Mouse (Mus musculus): ENCODE data around the gene Lyst.
"Not testable (repeated sequence)": the region's sequence is repeated elsewhere in the genome, so short reads cannot be mapped to it uniquely, and the experiment has no call there.

Gene Lyst

DNA sequence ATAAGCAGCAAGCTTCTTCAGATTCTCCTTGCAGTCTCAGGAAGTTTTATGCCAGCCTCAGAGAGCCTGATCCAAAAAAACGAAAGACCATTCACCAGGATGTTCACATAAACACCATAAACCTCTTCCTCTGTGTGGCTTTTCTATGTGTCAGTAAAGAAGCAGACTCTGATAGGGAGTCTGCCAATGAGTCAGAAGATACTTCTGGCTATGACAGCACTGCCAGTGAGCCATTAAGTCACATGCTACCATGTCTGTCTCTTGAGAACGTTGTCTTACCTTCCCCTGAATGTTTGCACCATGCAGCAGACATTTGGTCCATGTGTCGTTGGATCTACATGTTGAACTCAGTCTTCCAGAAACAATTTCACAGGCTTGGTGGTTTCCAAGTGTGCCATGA is 47.4 kb downstream of the Lyst start:
- no peak for DNase-seq

GRCm38 (mm10) chr13:13637981-13638380 is 47.8 kb downstream of the Lyst start:
- no peak for DNase-seq

GRCm38 (mm10) chr13:13638725-13639124 is 48.5 kb downstream of the Lyst start:
- no peak for DNase-seq

DNA sequence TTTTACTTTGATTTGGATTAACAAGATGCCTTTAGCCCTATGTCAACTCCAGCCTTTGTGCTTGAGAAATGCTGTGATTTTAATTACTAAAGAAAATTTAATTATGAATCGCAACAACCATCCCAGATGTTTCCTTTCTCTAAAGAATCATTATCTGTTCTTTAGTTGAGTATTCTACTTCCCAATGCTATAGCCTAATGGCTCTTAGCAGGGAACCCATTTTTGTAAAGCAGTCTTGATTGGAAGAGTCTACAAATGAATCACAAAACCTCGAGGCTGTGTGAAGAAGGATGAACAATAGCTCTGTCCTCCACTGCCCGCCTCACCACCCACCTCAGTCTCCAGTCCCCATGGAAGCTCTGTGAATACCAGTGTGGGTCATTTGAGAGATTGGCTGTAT is 57.1 kb downstream of the Lyst start:
- DNase-seq = no peak

DNA sequence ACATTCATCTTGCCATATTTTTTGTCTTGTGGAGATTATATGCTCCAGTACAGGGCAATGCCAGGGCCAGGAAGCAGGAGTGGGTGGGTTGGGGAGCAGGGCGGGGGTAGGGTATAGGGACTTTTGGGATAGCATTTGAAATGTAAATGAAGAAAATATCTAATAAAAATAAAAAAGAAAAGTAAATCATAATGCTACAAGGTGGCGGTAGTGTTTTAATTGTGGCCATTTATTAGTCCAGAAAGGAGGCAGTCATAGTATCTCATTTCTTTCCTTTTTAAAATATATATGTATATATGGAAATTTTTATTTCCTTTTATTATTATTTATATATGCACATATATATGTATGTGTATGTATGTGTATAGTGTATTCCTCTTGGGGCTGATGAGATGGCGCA is 65.3 kb downstream of the Lyst start:
- no peak for DNase-seq

- DNase-seq = not testable (repeated sequence)
These were observed 75.9 kb downstream of the Lyst start for GRCm38 (mm10) chr13:13666103-13666502.

GRCm38 (mm10) chr13:13670669-13671068 is 80.5 kb downstream of the Lyst start:
- no peak for DNase-seq

DNA sequence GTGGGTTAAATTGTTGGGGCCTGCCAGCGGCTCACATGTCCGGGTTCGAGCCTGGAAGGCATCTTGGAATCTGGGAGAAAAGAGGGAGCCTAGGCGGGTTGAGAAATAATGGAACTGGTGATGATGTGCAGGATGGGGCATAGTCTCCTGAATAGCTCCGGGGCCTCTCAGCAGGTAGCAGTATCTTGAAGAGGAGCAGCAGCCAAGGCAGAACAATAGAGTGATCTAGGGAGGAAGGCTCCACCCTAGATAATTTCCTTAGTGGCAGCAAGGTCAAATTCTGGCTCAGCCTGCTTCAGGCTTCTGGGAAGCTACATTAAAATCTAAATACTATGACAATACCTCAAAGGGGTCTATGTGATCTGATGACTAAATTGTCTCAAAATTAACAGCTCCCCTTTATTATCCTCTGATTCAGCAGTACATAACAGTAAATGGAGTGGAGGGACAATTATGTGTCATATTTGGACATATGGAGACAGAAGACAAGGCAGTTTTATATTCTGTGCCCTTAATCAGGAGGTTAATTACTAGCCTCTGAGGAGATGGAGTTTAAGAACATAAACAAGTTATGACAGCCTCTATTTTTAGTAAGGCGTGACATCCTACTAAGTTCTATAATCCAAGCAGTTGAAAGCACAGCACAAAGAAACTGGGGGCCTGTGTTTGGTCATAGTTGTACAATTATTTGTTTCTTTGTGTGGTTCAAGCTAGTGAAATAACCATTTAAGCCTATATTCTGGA is 81.6 kb downstream of the Lyst start:
- DNase-seq = no peak

DNA sequence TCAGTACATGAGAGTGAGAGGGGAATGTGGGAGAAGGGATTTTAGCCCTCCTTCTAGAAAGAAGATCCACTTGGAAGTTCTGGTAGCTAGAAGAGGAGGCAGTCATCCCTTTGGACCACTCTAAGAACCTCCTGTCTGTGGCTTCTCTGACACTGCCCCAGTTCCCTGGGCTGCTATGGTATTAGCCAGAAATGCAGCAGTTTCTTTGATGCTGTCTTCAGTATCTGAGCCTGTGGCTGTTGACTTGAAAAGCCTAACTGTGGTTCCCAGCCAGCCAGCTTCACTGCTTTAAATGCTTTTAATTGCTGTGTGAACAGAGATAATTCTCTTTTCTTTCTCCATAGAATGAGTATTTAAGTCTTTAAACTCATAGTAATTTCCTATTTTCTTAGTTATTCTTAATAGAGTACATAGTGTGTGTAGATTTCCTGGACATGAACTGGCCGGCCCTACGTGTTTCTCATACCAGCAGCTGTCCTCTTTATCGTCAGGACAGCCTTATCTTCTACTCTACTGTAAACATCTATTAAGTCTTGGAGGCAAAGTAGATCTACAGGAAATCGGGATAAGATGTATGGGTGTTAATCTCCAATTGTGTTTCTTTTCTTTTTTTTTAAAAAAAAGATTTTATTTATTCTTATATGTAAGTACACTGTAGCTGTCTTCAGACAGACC is 84.6 kb downstream of the Lyst start:
- DNase-seq = no peak

DNA sequence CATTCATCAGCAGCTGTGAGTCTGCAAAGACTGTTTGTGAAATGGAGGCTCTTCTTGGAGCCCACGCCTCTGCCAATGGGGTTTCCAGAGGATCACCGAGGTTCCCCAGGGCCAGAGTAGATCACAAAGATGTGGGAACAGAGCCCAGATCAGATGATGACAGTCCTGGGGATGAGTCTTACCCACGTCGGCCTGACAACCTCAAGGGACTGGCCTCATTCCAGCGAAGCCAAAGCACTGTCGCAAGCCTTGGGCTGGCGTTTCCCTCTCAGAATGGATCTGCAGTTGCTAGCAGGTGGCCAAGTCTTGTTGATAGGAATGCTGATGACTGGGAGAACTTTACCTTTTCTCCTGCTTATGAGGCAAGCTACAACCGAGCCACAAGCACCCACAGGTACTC is 87.7 kb downstream of the Lyst start:
- DNase-seq = no peak

GRCm38 (mm10) chr13:13681642-13682041 is 91.4 kb downstream of the Lyst start:
- no peak for DNase-seq

- no peak for DNase-seq
These were observed 113.3 kb downstream of the Lyst start for GRCm38 (mm10) chr13:13703476-13703875.

GRCm38 (mm10) chr13:13721435-13721834 is 131.2 kb downstream of the Lyst start:
- DNase-seq = not testable (repeated sequence)

- no peak for DNase-seq
These were observed 133.1 kb downstream of the Lyst start for GRCm38 (mm10) chr13:13723293-13723692.

- DNase-seq = no peak
These were observed 133.6 kb downstream of the Lyst start for GRCm38 (mm10) chr13:13723786-13724185.

GRCm38 (mm10) chr13:13739232-13739631 is 149.0 kb downstream of the Lyst start:
- DNase-seq = no peak

- no peak for DNase-seq
These were observed 155.7 kb downstream of the Lyst start for GRCm38 (mm10) chr13:13745911-13746310.

DNA sequence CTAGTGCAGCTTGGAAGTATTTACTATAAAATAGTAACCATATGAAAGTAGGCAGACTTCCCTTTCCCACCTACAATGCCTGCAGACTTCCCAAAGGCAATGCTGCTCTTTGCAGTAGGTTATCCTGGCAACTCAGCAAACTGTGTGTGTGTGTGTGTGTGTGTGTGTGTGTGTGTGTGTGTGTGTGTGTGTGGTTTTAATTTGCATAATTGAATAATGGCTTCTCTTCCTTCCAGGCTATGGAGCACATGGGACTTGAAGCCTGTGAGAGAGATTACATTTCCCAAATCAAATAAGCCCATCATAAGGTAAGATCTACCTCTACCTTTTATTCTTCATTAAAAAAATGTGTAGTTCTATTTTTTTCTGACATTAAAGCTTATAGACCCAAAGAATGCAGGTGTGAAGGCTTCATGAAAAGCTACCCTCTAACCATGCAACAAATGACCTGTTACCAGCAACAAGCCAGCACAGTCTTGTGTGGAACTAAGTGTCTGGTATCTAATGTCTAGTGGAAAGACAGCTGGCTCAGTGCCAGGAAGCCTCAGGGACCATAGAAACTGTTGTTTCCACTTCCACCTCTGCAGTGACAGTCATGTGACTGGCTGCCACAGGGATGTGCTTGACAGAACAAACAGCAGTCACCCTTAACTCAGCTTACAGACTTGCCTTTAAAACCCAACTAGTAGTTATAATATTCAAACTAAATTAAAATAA is 185.7 kb downstream of the Lyst start:
- no peak for DNase-seq

DNA sequence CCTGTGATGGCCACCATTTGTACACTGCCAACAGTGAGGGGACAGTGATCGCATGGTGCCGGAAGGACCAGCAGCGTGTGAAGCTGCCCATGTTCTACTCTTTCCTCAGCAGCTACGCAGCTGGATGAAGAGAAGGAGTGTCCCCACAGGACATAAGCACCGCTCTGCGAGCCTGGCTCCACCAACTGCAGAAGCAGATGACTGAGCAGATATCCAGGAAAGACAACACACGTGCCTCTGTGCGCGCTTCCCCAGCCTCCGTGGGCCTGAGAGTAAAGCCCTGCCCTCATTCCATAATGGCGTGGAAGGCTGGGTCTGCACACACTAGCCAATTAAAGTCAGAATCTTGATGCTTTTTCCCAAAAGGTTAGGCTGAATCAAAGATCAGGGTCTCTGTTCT is 186.9 kb downstream of the Lyst start:
- no peak for DNase-seq

- no peak for DNase-seq
These were observed 187.5 kb downstream of the Lyst start for GRCm38 (mm10) chr13:13777696-13778095.

GRCm38 (mm10) chr13:13778837-13779458 is 188.8 kb downstream of the Lyst start:
- DNase-seq = no peak

DNA sequence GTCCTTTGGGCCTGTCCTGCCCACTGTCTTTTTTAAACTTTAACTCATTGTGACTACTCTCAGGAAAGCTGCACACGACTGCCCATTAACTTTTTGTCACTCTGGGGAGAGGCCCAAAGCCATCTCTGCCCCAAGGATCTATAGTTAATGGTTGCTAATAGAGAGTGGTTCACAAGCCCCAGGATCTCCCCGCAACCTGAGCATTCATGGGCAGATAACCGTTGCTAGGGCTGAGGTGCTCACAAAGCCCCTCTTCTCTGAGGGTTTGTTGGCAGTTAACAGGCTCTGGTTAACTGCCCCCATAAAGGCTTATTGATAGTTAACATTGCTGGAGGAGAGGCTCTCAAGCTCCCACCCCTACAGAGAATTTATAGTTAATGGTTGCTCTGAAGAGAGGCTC is 190.1 kb downstream of the Lyst start:
- no peak for DNase-seq

DNA sequence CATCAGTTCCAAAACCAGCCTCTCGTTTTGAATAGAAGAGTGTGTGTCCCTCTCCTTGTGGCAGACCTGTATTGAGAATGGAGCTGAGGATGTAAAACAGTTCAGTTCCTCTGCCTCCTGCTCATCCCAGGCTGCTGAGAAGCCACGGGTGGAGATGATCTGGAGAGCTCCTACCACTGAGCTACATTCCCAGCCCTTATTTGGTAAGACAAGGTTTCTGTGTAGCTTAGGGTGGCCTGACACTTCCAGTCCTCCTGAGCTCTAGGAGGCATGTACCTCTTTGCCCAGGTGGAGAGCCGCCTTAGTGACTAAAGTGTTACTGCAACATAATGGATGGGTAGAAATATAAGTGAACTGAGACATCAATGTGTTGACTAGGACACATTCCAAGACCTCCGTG is 190.8 kb downstream of the Lyst start:
- DNase-seq = no peak

All from thymus, adult 18-20 months (tissue).